Mouse (Mus musculus): ENCODE data around the gene Cmc1. TPM values are rescaled to one million over a fixed set of nuclear protein-coding genes. Genes with fewer than 3 reads are reported as not detected.

Gene Cmc1
- polyA plus RNA-seq, 1 experiment from 2014 or later: 134 TPM

DNA sequence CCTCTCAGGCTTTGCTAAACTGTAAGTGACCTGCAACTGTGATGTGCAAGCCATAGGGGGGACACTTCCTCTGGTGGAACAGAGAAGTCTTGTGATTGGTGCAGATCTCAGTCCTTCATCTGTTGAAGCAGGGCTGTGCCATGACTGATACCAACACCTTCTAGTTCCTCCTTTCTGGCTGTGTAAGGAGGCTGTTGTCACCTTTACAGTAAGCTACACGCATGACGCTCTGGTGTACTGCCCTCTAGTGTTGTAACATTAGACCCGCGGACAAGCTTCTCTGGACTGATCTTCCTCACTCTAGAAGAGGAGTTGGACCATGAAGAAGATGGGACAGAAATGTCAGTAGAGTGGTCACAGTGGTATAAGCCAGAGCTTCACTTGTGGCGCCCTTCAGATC, 18.6 kb upstream of the Cmc1 start:
- no peaks in the 10 kb centered on the region for H3K9me3 ChIP-seq (ENCODE audit: control insufficient read depth)
- WGBS: 56% methylated on average over 5 of the region's 5 CpGs
- peak; percentile 76 for TF ChIP-seq CTCF (IDR thresholded peaks at IDR 0.05; ENCODE audit: low read depth)
- H3K4me2 ChIP-seq (replicated peaks; ENCODE audit: low read depth): no peak overlapping the region
- no peak for ATAC-seq
- H3K27me3 ChIP-seq (replicated peaks; ENCODE audit: control insufficient read depth, insufficient read depth, low read length): no peaks in the 10 kb centered on the region
- H3K36me3 ChIP-seq (ENCODE audit: control insufficient read depth, insufficient read depth): no peaks in the 10 kb centered on the region
- H3K4me3 ChIP-seq (ENCODE audit: low read depth, low read length): no peak overlapping the region
- H3K9ac ChIP-seq (ENCODE audit: low read depth, low read length): no peak overlapping the region
- no peak overlapping the region for H3K27ac ChIP-seq (ENCODE audit: low read depth, low read length)
- H3K4me1 ChIP-seq (replicated peaks; ENCODE audit: control insufficient read depth, insufficient read depth, low read length): no peaks in the 10 kb centered on the region

GRCm38 (mm10) chr9:118167606-118168005, 17.6 kb upstream of the Cmc1 start:
- no peaks in the 10 kb centered on the region for H3K36me3 ChIP-seq (ENCODE audit: control insufficient read depth, insufficient read depth)
- ATAC-seq: no peak
- no peak overlapping the region for H3K4me2 ChIP-seq (replicated peaks; ENCODE audit: low read depth)
- H3K9me3 ChIP-seq (ENCODE audit: control insufficient read depth): no peaks in the 10 kb centered on the region
- no peak overlapping the region for H3K4me3 ChIP-seq (ENCODE audit: low read depth, low read length)
- TF ChIP-seq CTCF (IDR thresholded peaks at IDR 0.05; ENCODE audit: low read depth): no peak
- 87% methylated on average over 6 of the region's 6 CpGs for WGBS
- no peak overlapping the region for H3K27ac ChIP-seq (ENCODE audit: low read depth, low read length)
- H3K4me1 ChIP-seq (replicated peaks; ENCODE audit: control insufficient read depth, insufficient read depth, low read length): no peaks in the 10 kb centered on the region
- H3K9ac ChIP-seq (ENCODE audit: low read depth, low read length): no peak overlapping the region
- no peaks in the 10 kb centered on the region for H3K27me3 ChIP-seq (replicated peaks; ENCODE audit: control insufficient read depth, insufficient read depth, low read length)

GRCm38 (mm10) chr9:118161536-118161935, 11.6 kb upstream of the Cmc1 start:
- no peak for ATAC-seq
- no peak for TF ChIP-seq CTCF (IDR thresholded peaks at IDR 0.05; ENCODE audit: low read depth)
- Histone ChIP-seq H3K27me3 (replicated peaks; ENCODE audit: control insufficient read depth, insufficient read depth, low read length) (no peaks in the 10 kb centered on the region), H3K4me1 (replicated peaks; ENCODE audit: control insufficient read depth, insufficient read depth, low read length) (no peaks in the 10 kb centered on the region), H3K27ac (ENCODE audit: low read depth, low read length) (no peak overlapping the region), H3K4me3 (ENCODE audit: low read depth, low read length) (no peak overlapping the region), H3K4me2 (replicated peaks; ENCODE audit: low read depth) (no peak overlapping the region), H3K9me3 (ENCODE audit: control insufficient read depth) (no peaks in the 10 kb centered on the region), H3K36me3 (ENCODE audit: control insufficient read depth, insufficient read depth) (no peaks in the 10 kb centered on the region), H3K9ac (ENCODE audit: low read depth, low read length) (no peak overlapping the region)
- WGBS: 85% methylated on average over 6 of the region's 6 CpGs

DNA sequence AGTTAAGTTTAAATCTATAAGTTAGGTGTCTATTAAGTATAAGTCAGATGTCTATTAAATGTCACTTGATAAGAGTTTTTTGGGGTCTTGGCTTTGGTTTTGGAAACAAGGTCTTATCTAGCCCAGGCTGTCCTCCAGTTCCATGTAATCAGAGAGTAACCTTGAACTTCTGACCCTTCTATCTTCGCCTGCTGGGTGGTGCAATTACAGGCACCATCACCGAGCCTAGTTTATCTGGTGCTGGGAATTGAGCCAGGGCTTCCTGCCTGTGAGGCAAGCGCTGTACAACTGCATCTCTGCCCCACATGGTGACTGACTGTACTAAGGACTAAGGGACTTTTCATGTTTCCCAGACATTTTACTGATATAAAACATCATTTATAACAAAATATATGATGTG, 10.0 kb upstream of the Cmc1 start:
- no peaks in the 10 kb centered on the region for H3K27me3 ChIP-seq (replicated peaks; ENCODE audit: control insufficient read depth, insufficient read depth, low read length)
- 40% methylated on average over 3 of the region's 3 CpGs for WGBS
- no peak overlapping the region for H3K27ac ChIP-seq (ENCODE audit: low read depth, low read length)
- H3K9ac ChIP-seq (ENCODE audit: low read depth, low read length): no peak overlapping the region
- no peak overlapping the region for H3K4me3 ChIP-seq (ENCODE audit: low read depth, low read length)
- H3K4me2 ChIP-seq (replicated peaks; ENCODE audit: low read depth): no peak overlapping the region
- TF ChIP-seq CTCF (IDR thresholded peaks at IDR 0.05; ENCODE audit: low read depth): no peak
- no peaks in the 10 kb centered on the region for H3K9me3 ChIP-seq (ENCODE audit: control insufficient read depth)
- no peaks in the 10 kb centered on the region for H3K36me3 ChIP-seq (ENCODE audit: control insufficient read depth, insufficient read depth)
- no peak for ATAC-seq
- no peaks in the 10 kb centered on the region for H3K4me1 ChIP-seq (replicated peaks; ENCODE audit: control insufficient read depth, insufficient read depth, low read length)

- Histone ChIP-seq H3K4me3 (ENCODE audit: low read depth, low read length) (no peak overlapping the region), H3K27ac (ENCODE audit: low read depth, low read length) (no peak overlapping the region), H3K4me1 (replicated peaks; ENCODE audit: control insufficient read depth, insufficient read depth, low read length) (no peaks in the 10 kb centered on the region), H3K36me3 (ENCODE audit: control insufficient read depth, insufficient read depth) (no peaks in the 10 kb centered on the region), H3K9me3 (ENCODE audit: control insufficient read depth) (no peaks in the 10 kb centered on the region), H3K4me2 (replicated peaks; ENCODE audit: low read depth) (no peak overlapping the region), H3K27me3 (replicated peaks; ENCODE audit: control insufficient read depth, insufficient read depth, low read length) (no peaks in the 10 kb centered on the region), H3K9ac (ENCODE audit: low read depth, low read length) (no peak overlapping the region)
- WGBS: 96% methylated on average over 4 of the region's 4 CpGs
- ATAC-seq: no peak
- no peak for TF ChIP-seq CTCF (IDR thresholded peaks at IDR 0.05; ENCODE audit: low read depth)
These were observed 8.2 kb upstream of the Cmc1 start for GRCm38 (mm10) chr9:118158201-118158600.

- no peaks in the 10 kb centered on the region for H3K9me3 ChIP-seq (ENCODE audit: control insufficient read depth)
- no peak overlapping the region for H3K27ac ChIP-seq (ENCODE audit: low read depth, low read length)
- peak; percentile 53 for TF ChIP-seq CTCF (IDR thresholded peaks at IDR 0.05; ENCODE audit: low read depth)
- H3K9ac ChIP-seq (ENCODE audit: low read depth, low read length): no peak overlapping the region
- no peaks in the 10 kb centered on the region for H3K4me1 ChIP-seq (replicated peaks; ENCODE audit: control insufficient read depth, insufficient read depth, low read length)
- H3K4me3 ChIP-seq (ENCODE audit: low read depth, low read length): no peak overlapping the region
- ATAC-seq: no peak
- H3K27me3 ChIP-seq (replicated peaks; ENCODE audit: control insufficient read depth, insufficient read depth, low read length): no peaks in the 10 kb centered on the region
- no peaks in the 10 kb centered on the region for H3K36me3 ChIP-seq (ENCODE audit: control insufficient read depth, insufficient read depth)
- WGBS: 93% methylated on average over 3 of the region's 3 CpGs
- no peak overlapping the region for H3K4me2 ChIP-seq (replicated peaks; ENCODE audit: low read depth)
These were observed 7.3 kb upstream of the Cmc1 start for GRCm38 (mm10) chr9:118157234-118157633.

GRCm38 (mm10) chr9:118154666-118155065, 4.7 kb upstream of the Cmc1 start:
- no peaks in the 10 kb centered on the region for H3K27me3 ChIP-seq (replicated peaks; ENCODE audit: control insufficient read depth, insufficient read depth, low read length)
- no peak overlapping the region for H3K4me3 ChIP-seq (ENCODE audit: low read depth, low read length)
- no peak overlapping the region for H3K27ac ChIP-seq (ENCODE audit: low read depth, low read length)
- no peaks in the 10 kb centered on the region for H3K4me1 ChIP-seq (replicated peaks; ENCODE audit: control insufficient read depth, insufficient read depth, low read length)
- H3K4me2 ChIP-seq (replicated peaks; ENCODE audit: low read depth): no peak overlapping the region
- no peak overlapping the region for H3K9ac ChIP-seq (ENCODE audit: low read depth, low read length)
- H3K36me3 ChIP-seq (ENCODE audit: control insufficient read depth, insufficient read depth): no peaks in the 10 kb centered on the region
- ATAC-seq: no peak
- WGBS: 91% methylated on average over 5 of the region's 5 CpGs
- no peaks in the 10 kb centered on the region for H3K9me3 ChIP-seq (ENCODE audit: control insufficient read depth)
- no peak for TF ChIP-seq CTCF (IDR thresholded peaks at IDR 0.05; ENCODE audit: low read depth)
